Mouse (Mus musculus): ENCODE data around the gene Lamtor4. TPM values are rescaled to one million over a fixed set of nuclear protein-coding genes. Genes with fewer than 3 reads are reported as not detected.

Gene Lamtor4
- polyA plus RNA-seq, 1 experiment: 97.7 TPM

GRCm38 (mm10) chr5:138281798-138282197, 26.5 kb downstream of the Lamtor4 start:
- no peaks in the 10 kb centered on the region for H3K36me3 ChIP-seq (ENCODE audit: control insufficient read depth, insufficient read depth)
- no peaks in the 10 kb centered on the region for H3K79me2 ChIP-seq (ENCODE audit: control insufficient read depth, insufficient read depth)
- no peak overlapping the region for H3K4me2 ChIP-seq (ENCODE audit: low read depth)
- no peak overlapping the region for H3ac ChIP-seq (ENCODE audit: control insufficient read depth, insufficient read length)
- no peaks in the 10 kb centered on the region for H3K27me3 ChIP-seq (ENCODE audit: control insufficient read depth, insufficient read depth, insufficient read length)
- no peak overlapping the region for H3K4me3 ChIP-seq
- TF ChIP-seq POLR2AphosphoS2 (IDR thresholded peaks at IDR 0.05; ENCODE audit: insufficient read length, low read depth) (no peak), CEBPB (IDR thresholded peaks at IDR 0.05; ENCODE audit: insufficient read depth, poor library complexity, severe bottlenecking) (no peak), TCF12 (IDR thresholded peaks at IDR 0.05; ENCODE audit: insufficient read depth, poor library complexity, severe bottlenecking) (no peak), MYOD1 (IDR thresholded peaks at IDR 0.05; ENCODE audit: control insufficient read depth in 1 of 3, insufficient read length in 2 of 3, low read depth in 2 of 3) (no peak), USF1 (IDR thresholded peaks at IDR 0.05; ENCODE audit: low read depth) (no peak), E2F4 (IDR thresholded peaks at IDR 0.05; ENCODE audit: insufficient read depth) (no peak), MAX (IDR thresholded peaks at IDR 0.05; ENCODE audit: low read depth) (no peak), MYOG (IDR thresholded peaks at IDR 0.05; ENCODE audit: control insufficient read depth in 1 of 3, insufficient read depth in 1 of 3, insufficient read length in 2 of 3, low read depth in 2 of 3) (no peak), POLR2A (IDR thresholded peaks at IDR 0.05; ENCODE audit: insufficient read length, low read depth) (no peak), SRF (IDR thresholded peaks at IDR 0.05; ENCODE audit: control insufficient read depth, insufficient read length, low read depth) (no peak), TCF3 (IDR thresholded peaks at IDR 0.05; ENCODE audit: insufficient read length, low read depth) (no peak), REST (IDR thresholded peaks at IDR 0.05; ENCODE audit: insufficient read depth, insufficient read length) (no peak)

- H3K4me2 ChIP-seq (ENCODE audit: low read depth): no peak overlapping the region
- TF ChIP-seq E2F4 (IDR thresholded peaks at IDR 0.05; ENCODE audit: insufficient read depth) (no peak), MYOD1 (IDR thresholded peaks at IDR 0.05; ENCODE audit: control insufficient read depth in 1 of 3, insufficient read length in 2 of 3, low read depth in 2 of 3) (no peak), MYOG (IDR thresholded peaks at IDR 0.05; ENCODE audit: control insufficient read depth in 1 of 3, insufficient read depth in 1 of 3, insufficient read length in 2 of 3, low read depth in 2 of 3) (no peak), POLR2AphosphoS2 (IDR thresholded peaks at IDR 0.05; ENCODE audit: insufficient read length, low read depth) (no peak), TCF12 (IDR thresholded peaks at IDR 0.05; ENCODE audit: insufficient read depth, poor library complexity, severe bottlenecking) (no peak), USF1 (IDR thresholded peaks at IDR 0.05; ENCODE audit: low read depth) (no peak), POLR2A (IDR thresholded peaks at IDR 0.05; ENCODE audit: insufficient read length, low read depth) (no peak), MAX (IDR thresholded peaks at IDR 0.05; ENCODE audit: low read depth) (no peak), CEBPB (IDR thresholded peaks at IDR 0.05; ENCODE audit: insufficient read depth, poor library complexity, severe bottlenecking) (no peak), TCF3 (IDR thresholded peaks at IDR 0.05; ENCODE audit: insufficient read length, low read depth) (no peak), REST (IDR thresholded peaks at IDR 0.05; ENCODE audit: insufficient read depth, insufficient read length) (no peak)
- H3ac ChIP-seq (ENCODE audit: control insufficient read depth, insufficient read length): no peak overlapping the region
- no peaks in the 10 kb centered on the region for H3K36me3 ChIP-seq (ENCODE audit: control insufficient read depth, insufficient read depth)
- no peaks in the 10 kb centered on the region for H3K79me2 ChIP-seq (ENCODE audit: control insufficient read depth, insufficient read depth)
- H3K27me3 ChIP-seq (ENCODE audit: control insufficient read depth, insufficient read depth, insufficient read length): no peaks in the 10 kb centered on the region
- no peak overlapping the region for H3K4me3 ChIP-seq
These were observed 28.3 kb downstream of the Lamtor4 start for GRCm38 (mm10) chr5:138283540-138283939.

GRCm38 (mm10) chr5:138287861-138288260, 32.6 kb downstream of the Lamtor4 start:
- no peak overlapping the region for H3ac ChIP-seq (ENCODE audit: control insufficient read depth, insufficient read length)
- no peaks in the 10 kb centered on the region for H3K79me2 ChIP-seq (ENCODE audit: control insufficient read depth, insufficient read depth)
- no peak overlapping the region for H3K4me3 ChIP-seq
- no peak overlapping the region for H3K4me2 ChIP-seq (ENCODE audit: low read depth)
- H3K27me3 ChIP-seq (ENCODE audit: control insufficient read depth, insufficient read depth, insufficient read length): no peaks in the 10 kb centered on the region
- no peak for TF ChIP-seq SRF (IDR thresholded peaks at IDR 0.05; ENCODE audit: control insufficient read depth, insufficient read length, low read depth)
- TF ChIP-seq E2F4 (IDR thresholded peaks at IDR 0.05; ENCODE audit: insufficient read depth): no peak
- TF ChIP-seq USF1 (IDR thresholded peaks at IDR 0.05; ENCODE audit: low read depth): no peak
- no peak for TF ChIP-seq MAX (IDR thresholded peaks at IDR 0.05; ENCODE audit: low read depth)
- no peak for TF ChIP-seq POLR2AphosphoS2 (IDR thresholded peaks at IDR 0.05; ENCODE audit: insufficient read length, low read depth)
- TF ChIP-seq CEBPB (IDR thresholded peaks at IDR 0.05; ENCODE audit: insufficient read depth, poor library complexity, severe bottlenecking): no peak
- TF ChIP-seq MYOD1 (IDR thresholded peaks at IDR 0.05; ENCODE audit: control insufficient read depth in 1 of 3, insufficient read length in 2 of 3, low read depth in 2 of 3): no peak
- no peak for TF ChIP-seq MYOG (IDR thresholded peaks at IDR 0.05; ENCODE audit: control insufficient read depth in 1 of 3, insufficient read depth in 1 of 3, insufficient read length in 2 of 3, low read depth in 2 of 3)
- TF ChIP-seq TCF3 (IDR thresholded peaks at IDR 0.05; ENCODE audit: insufficient read length, low read depth): no peak
- TF ChIP-seq TCF12 (IDR thresholded peaks at IDR 0.05; ENCODE audit: insufficient read depth, poor library complexity, severe bottlenecking): no peak
- TF ChIP-seq REST (IDR thresholded peaks at IDR 0.05; ENCODE audit: insufficient read depth, insufficient read length): no peak
- TF ChIP-seq POLR2A (IDR thresholded peaks at IDR 0.05; ENCODE audit: insufficient read length, low read depth): no peak
- H3K36me3 ChIP-seq (ENCODE audit: control insufficient read depth, insufficient read depth): no peaks in the 10 kb centered on the region

GRCm38 (mm10) chr5:138291638-138292037, 36.4 kb downstream of the Lamtor4 start:
- Histone ChIP-seq H3K4me2 (ENCODE audit: low read depth) (no peak overlapping the region), H3K79me2 (ENCODE audit: control insufficient read depth, insufficient read depth) (no peaks in the 10 kb centered on the region), H3ac (ENCODE audit: control insufficient read depth, insufficient read length) (no peak overlapping the region), H3K36me3 (ENCODE audit: control insufficient read depth, insufficient read depth) (no peaks in the 10 kb centered on the region), H3K27me3 (ENCODE audit: control insufficient read depth, insufficient read depth, insufficient read length) (no peaks in the 10 kb centered on the region), H3K4me3 (no peak overlapping the region)
- TF ChIP-seq POLR2AphosphoS2 (IDR thresholded peaks at IDR 0.05; ENCODE audit: insufficient read length, low read depth): no peak
- no peak for TF ChIP-seq TCF12 (IDR thresholded peaks at IDR 0.05; ENCODE audit: insufficient read depth, poor library complexity, severe bottlenecking)
- TF ChIP-seq POLR2A (IDR thresholded peaks at IDR 0.05; ENCODE audit: insufficient read length, low read depth): no peak
- TF ChIP-seq E2F4 (IDR thresholded peaks at IDR 0.05; ENCODE audit: insufficient read depth): no peak
- TF ChIP-seq MYOD1 (IDR thresholded peaks at IDR 0.05; ENCODE audit: control insufficient read depth in 1 of 3, insufficient read length in 2 of 3, low read depth in 2 of 3): no peak
- TF ChIP-seq USF1 (IDR thresholded peaks at IDR 0.05; ENCODE audit: low read depth): no peak
- no peak for TF ChIP-seq REST (IDR thresholded peaks at IDR 0.05; ENCODE audit: insufficient read depth, insufficient read length)
- TF ChIP-seq MYOG (IDR thresholded peaks at IDR 0.05; ENCODE audit: control insufficient read depth in 1 of 3, insufficient read depth in 1 of 3, insufficient read length in 2 of 3, low read depth in 2 of 3): no peak
- no peak for TF ChIP-seq MAX (IDR thresholded peaks at IDR 0.05; ENCODE audit: low read depth)
- TF ChIP-seq CEBPB (IDR thresholded peaks at IDR 0.05; ENCODE audit: insufficient read depth, poor library complexity, severe bottlenecking): no peak
- TF ChIP-seq SRF (IDR thresholded peaks at IDR 0.05; ENCODE audit: control insufficient read depth, insufficient read length, low read depth): no peak
- TF ChIP-seq TCF3 (IDR thresholded peaks at IDR 0.05; ENCODE audit: insufficient read length, low read depth): no peak

Data from myocyte (in vitro differentiated cells).